Mouse (Mus musculus) activated CD4-positive, CD25-positive, alpha-beta regulatory T cell, adult 9 weeks (primary cell): Measurements from ENCODE around the gene Xpc. TPM values are rescaled to one million over a fixed set of nuclear protein-coding genes. Genes with fewer than 3 reads are reported as not detected.

Source experiments
- polyA plus RNA-seq: library from polyadenylated mRNA; unstranded; fragments of 100-300 nt; shearing (Covaris generic); gene quantifications from one replicate; pipeline ENCODE4 v1.2.1, GENCODE M21; 2017

The Xpc gene
- 36.2 TPM for polyA plus RNA-seq

GRCm38 (mm10) chr6:91515545-91516449, at the start of gene Xpc, which contains the start of gene Lsm3:
Gene Xpc, minus strand, starts transcription at chr6:91515888.
Gene Lsm3, plus strand, starts transcription at chr6:91515928.

GRCm38 (mm10) chr6:91472868-91473804, 42.6 kb downstream of the Xpc start, which contains the start of the genes Chchd4 and Tmem43:
Gene Chchd4, minus strand, starts transcription at chr6:91473546.
Gene Tmem43, plus strand, starts transcription at chr6:91473703.

Other genes with a start within 250 kb of the Xpc start
- not detected for gene Wnt7a, start 104.5 kb downstream of the Xpc start, polyA plus RNA-seq
- 18.7 TPM for gene Chchd4, start 42.3 kb downstream of the Xpc start, polyA plus RNA-seq
- 71.1 TPM for gene Tmem43, start 42.2 kb downstream of the Xpc start, polyA plus RNA-seq
- 128 TPM for gene Lsm3, start within 50 bp of the Xpc start, polyA plus RNA-seq
- gene Slc6a6, start 168.2 kb upstream of the Xpc start, polyA plus RNA-seq, result 42.7 TPM